Mouse (Mus musculus): ENCODE results near the gene Bace1. TPM values are rescaled to one million over a fixed set of nuclear protein-coding genes. Genes with fewer than 3 reads are reported as not detected.

Bace1 gene
- polyA plus RNA-seq, 1 experiment from 2014 or later: 26.5 TPM

DNA sequence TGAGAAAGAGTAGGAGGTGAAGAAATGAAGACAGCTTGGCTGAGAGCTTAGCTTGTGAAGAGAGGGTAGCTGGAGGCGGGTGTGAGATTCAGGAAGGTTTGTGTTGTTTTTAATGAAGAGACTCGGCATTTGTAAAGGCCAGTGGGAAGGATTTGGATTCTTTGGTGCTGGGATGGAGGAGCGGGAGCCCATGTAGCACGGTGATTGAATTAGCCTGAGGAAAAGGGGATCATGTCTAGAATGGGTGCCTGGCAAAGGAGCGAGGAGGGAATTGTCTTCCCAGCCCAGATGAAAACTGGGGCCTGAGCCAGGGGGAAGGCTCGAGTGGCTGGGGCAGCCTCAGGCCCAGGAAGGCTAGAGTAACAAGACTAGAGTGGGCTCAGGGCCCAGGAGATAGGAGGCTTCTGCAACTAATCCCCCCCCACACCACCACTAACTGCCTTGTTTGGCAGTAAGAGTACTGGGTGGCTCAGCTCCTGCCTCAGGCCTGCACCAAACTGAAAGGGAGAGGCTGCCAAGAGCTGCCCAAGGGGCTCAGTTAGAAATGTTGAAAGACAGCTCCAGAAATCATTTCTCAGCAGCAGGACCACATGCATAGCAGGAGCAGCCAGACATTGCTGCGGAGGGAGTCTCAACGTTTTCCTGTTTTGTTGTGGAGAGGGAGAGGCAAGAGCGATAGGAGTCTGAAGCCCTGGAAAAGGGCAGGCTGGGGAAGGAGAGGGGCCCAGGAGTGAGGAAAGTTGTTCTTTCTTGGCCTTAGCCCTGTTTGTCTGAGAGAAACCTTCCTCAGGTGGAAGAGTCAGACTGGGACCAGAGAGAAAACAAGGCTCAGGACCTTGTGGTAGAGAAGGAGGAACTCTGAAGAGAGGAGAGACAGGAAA is 11.4 kb downstream of the Bace1 start:
- H3K27ac ChIP-seq: peak overlapping the region; percentile 88
- H3K4me2 ChIP-seq (ENCODE audit: low read length): no peak overlapping the region
- H3K4me3 ChIP-seq (replicated peaks; ENCODE audit: low read depth, low read length): no peak overlapping the region
- H3K9me3 ChIP-seq (replicated peaks; ENCODE audit: low read length): no peaks in the 10 kb centered on the region
- peaks cover 25% of the 10 kb centered on the region for H3K4me1 ChIP-seq (replicated peaks; ENCODE audit: insufficient read depth, low read length)
- H3K27me3 ChIP-seq (ENCODE audit: insufficient read depth, low read length): no peaks in the 10 kb centered on the region
- DNase-seq (ENCODE audit: low spot score): peak; percentile 27
- no peak for TF ChIP-seq CTCF (IDR thresholded peaks at IDR 0.05; ENCODE audit: low read depth)
- WGBS: 48% methylated on average over 9 of the region's 9 CpGs
- no peak for ATAC-seq (replicated peaks; ENCODE audit: low FRiP score, low read depth)
- H3K36me3 ChIP-seq (ENCODE audit: insufficient read depth, low read length): no peaks in the 10 kb centered on the region
- H3K9ac ChIP-seq (ENCODE audit: low read depth, low read length): no peak overlapping the region

DNA sequence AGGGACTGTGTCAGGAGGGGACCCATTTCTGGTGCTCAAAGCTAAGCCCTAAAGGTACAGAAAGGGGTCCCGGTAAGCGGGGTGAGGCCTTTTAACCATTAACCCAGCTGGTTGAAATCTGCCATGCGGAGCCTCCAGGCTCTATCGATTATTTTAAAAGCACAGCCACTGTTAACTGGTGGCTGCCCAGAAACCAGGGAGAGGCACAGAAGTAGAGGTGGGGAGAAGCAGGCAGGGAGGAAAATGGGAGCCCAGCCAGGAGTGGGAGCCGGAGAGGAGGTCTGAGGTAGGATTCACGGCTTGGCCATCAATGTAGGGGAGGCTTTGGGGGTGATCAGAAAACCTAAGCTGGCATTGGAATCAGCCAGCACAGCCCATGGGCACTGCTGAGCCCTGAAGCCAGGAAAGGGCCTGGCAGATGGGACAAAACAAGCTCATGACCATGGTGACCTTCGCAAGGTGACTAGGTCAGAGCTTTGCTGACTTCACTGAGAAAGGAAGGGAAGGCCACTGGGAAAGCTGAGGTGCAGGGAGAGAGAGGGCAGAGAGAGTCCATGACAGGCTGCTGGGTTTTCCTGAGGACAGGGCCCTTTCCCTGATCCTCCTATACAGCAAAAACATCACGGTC is 12.3 kb downstream of the Bace1 start:
- 51% methylated on average over 8 of the region's 8 CpGs for WGBS
- TF ChIP-seq CTCF (IDR thresholded peaks at IDR 0.05; ENCODE audit: low read depth): no peak
- Histone ChIP-seq H3K4me3 (replicated peaks; ENCODE audit: low read depth, low read length) (no peak overlapping the region), H3K27ac (peak overlapping the region; percentile 88), H3K9me3 (replicated peaks; ENCODE audit: low read length) (no peaks in the 10 kb centered on the region), H3K36me3 (ENCODE audit: insufficient read depth, low read length) (0 out of 2 replicates have a peak, but pooled peaks cover 2% of the 10 kb centered on the region), H3K4me2 (ENCODE audit: low read length) (no peak overlapping the region), H3K4me1 (replicated peaks; ENCODE audit: insufficient read depth, low read length) (peaks cover 25% of the 10 kb centered on the region), H3K9ac (ENCODE audit: low read depth, low read length) (no peak overlapping the region), H3K27me3 (ENCODE audit: insufficient read depth, low read length) (no peaks in the 10 kb centered on the region)
- DNase-seq (ENCODE audit: low spot score): no peak
- 0 out of 2 replicates have a peak, but pooled peaks have one; percentile 29 for ATAC-seq (replicated peaks; ENCODE audit: low FRiP score, low read depth)

DNA sequence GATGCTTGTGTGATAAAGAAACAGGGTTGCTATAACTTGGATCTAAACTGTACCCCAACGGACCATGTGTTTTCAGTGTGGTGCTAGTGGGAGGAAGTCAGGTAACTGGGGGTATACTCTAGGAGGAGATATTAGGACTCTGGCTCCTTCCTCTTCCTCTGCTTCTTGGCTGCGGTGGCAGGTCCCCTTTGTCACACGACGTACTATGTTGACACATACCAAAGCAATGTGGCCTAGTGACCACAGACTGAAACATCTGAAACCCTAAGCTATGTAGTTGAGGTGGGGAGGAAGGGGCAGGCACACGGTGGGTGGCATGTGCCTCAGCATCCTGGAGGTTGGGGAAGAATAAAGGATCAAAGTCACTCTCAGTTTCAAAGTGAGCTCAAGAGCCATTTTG is 12.9 kb downstream of the Bace1 start:
- peak overlapping the region; percentile 88 for H3K27ac ChIP-seq
- ATAC-seq (replicated peaks; ENCODE audit: low FRiP score, low read depth): no peak
- WGBS: 54% methylated on average over 5 of the region's 5 CpGs

DNA sequence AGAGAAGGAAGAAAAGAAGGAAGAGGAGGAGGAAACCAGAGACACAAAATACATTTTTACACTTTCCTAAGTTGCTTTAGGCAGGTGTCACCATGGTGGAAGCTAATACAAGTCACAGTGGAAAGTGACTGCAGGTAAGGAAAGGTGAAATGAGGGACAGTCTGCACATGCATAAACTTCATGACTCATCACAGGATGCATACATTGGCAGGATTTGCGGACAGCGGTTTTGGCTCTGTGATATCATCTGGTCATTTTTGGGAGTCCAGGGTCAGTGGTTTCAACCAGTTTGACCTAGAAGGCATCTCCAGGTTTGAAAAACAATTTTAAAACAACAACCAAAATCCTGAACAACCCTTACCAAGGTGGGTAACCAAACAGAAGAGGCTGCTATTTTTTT is 13.4 kb downstream of the Bace1 start:
- H3K9me3 ChIP-seq (replicated peaks; ENCODE audit: low read length): no peaks in the 10 kb centered on the region
- TF ChIP-seq CTCF (IDR thresholded peaks at IDR 0.05; ENCODE audit: low read depth): no peak
- H3K4me2 ChIP-seq (ENCODE audit: low read length): no peak overlapping the region
- no peak overlapping the region for H3K9ac ChIP-seq (ENCODE audit: low read depth, low read length)
- DNase-seq (ENCODE audit: low spot score): no peak
- no peaks in the 10 kb centered on the region for H3K27me3 ChIP-seq (ENCODE audit: insufficient read depth, low read length)
- H3K4me1 ChIP-seq (replicated peaks; ENCODE audit: insufficient read depth, low read length): peaks cover 25% of the 10 kb centered on the region
- no peak overlapping the region for H3K4me3 ChIP-seq (replicated peaks; ENCODE audit: low read depth, low read length)
- H3K36me3 ChIP-seq (ENCODE audit: insufficient read depth, low read length): 0 out of 2 replicates have a peak, but pooled peaks cover 6% of the 10 kb centered on the region
- 93% methylated on average over 2 of the region's 2 CpGs for WGBS
- ATAC-seq (replicated peaks; ENCODE audit: low FRiP score, low read depth): no peak
- H3K27ac ChIP-seq: 0 out of 2 replicates have a peak overlapping the region, but pooled peaks have one; percentile 88

More for the DNA sequence above, 12.9 kb downstream of the Bace1 start:
- H3K27me3 ChIP-seq (ENCODE audit: insufficient read depth, low read length): no peaks in the 10 kb centered on the region
- H3K9ac ChIP-seq (ENCODE audit: low read depth, low read length): no peak overlapping the region
- TF ChIP-seq CTCF (IDR thresholded peaks at IDR 0.05; ENCODE audit: low read depth): no peak
- no peak overlapping the region for H3K4me2 ChIP-seq (ENCODE audit: low read length)
- no peak overlapping the region for H3K4me3 ChIP-seq (replicated peaks; ENCODE audit: low read depth, low read length)
- no peak for DNase-seq (ENCODE audit: low spot score)
- peaks cover 25% of the 10 kb centered on the region for H3K4me1 ChIP-seq (replicated peaks; ENCODE audit: insufficient read depth, low read length)
- H3K36me3 ChIP-seq (ENCODE audit: insufficient read depth, low read length): 0 out of 2 replicates have a peak, but pooled peaks cover 6% of the 10 kb centered on the region
- no peaks in the 10 kb centered on the region for H3K9me3 ChIP-seq (replicated peaks; ENCODE audit: low read length)

DNA sequence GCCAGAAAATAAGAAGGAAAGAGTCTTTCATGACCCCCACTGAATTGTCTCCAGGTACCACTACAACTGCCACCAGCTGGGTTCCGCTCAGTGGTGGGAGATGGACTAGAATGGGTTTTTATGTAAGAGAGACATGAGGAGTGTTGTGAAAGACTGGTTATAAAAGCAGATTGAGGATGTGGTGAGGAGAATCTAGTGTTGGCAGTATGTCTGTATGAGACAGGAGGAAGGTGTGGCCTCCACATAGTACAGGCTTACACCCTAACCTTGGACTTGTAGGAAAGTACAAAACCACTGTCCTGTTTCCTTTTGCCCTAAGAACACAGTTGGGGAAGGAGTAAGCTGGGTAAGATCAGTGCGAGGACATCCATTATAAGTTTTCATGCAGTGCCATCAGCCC is 15.3 kb downstream of the Bace1 start:
- H3K36me3 ChIP-seq (ENCODE audit: insufficient read depth, low read length): peaks cover 16% of the 10 kb centered on the region
- DNase-seq (ENCODE audit: low spot score): no peak
- no peaks in the 10 kb centered on the region for H3K9me3 ChIP-seq (replicated peaks; ENCODE audit: low read length)
- no peak overlapping the region for H3K4me2 ChIP-seq (ENCODE audit: low read length)
- TF ChIP-seq CTCF (IDR thresholded peaks at IDR 0.05; ENCODE audit: low read depth): no peak
- H3K4me3 ChIP-seq (replicated peaks; ENCODE audit: low read depth, low read length): no peak overlapping the region
- WGBS: 97% methylated on average over 2 of the region's 2 CpGs
- H3K27me3 ChIP-seq (ENCODE audit: insufficient read depth, low read length): no peaks in the 10 kb centered on the region
- no peak overlapping the region for H3K27ac ChIP-seq
- H3K9ac ChIP-seq (ENCODE audit: low read depth, low read length): no peak overlapping the region
- peaks cover 23% of the 10 kb centered on the region for H3K4me1 ChIP-seq (replicated peaks; ENCODE audit: insufficient read depth, low read length)
- ATAC-seq (replicated peaks; ENCODE audit: low FRiP score, low read depth): no peak

DNA sequence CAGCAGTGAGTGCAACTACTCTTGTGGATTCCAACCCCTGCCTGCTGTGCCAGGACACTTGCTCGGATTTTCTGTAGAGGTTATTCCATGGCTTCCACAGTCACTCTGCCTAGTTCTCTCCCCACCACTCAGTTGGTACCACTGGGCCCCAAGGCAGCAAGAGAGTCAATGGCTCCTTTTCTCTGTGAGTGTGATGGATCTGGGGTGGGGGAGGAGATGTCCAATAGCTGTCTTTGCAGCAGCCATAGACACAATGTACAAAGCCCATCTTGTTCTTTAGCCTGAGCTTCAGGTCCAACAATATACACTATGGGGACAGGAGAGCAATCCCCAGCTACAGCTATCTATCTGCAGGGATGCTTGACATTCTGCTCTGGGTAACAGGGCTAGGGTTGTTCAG is 15.8 kb downstream of the Bace1 start:
- WGBS: 82% methylated on average over 1 of the region's 1 CpGs
- ATAC-seq (replicated peaks; ENCODE audit: low FRiP score, low read depth) (no peak), DNase-seq (ENCODE audit: low spot score) (no peak)
- H3K36me3 ChIP-seq (ENCODE audit: insufficient read depth, low read length): peaks cover 20% of the 10 kb centered on the region
- no peak for TF ChIP-seq CTCF (IDR thresholded peaks at IDR 0.05; ENCODE audit: low read depth)
- no peak overlapping the region for H3K27ac ChIP-seq
- H3K27me3 ChIP-seq (ENCODE audit: insufficient read depth, low read length): no peaks in the 10 kb centered on the region
- no peak overlapping the region for H3K4me2 ChIP-seq (ENCODE audit: low read length)
- no peaks in the 10 kb centered on the region for H3K9me3 ChIP-seq (replicated peaks; ENCODE audit: low read length)
- peaks cover 22% of the 10 kb centered on the region for H3K4me1 ChIP-seq (replicated peaks; ENCODE audit: insufficient read depth, low read length)
- H3K4me3 ChIP-seq (replicated peaks; ENCODE audit: low read depth, low read length): no peak overlapping the region
- H3K9ac ChIP-seq (ENCODE audit: low read depth, low read length): no peak overlapping the region

Measured in kidney, postnatal 0 days (tissue).